Mouse (Mus musculus) erythroblast, adult 5-6 weeks (primary cell): ENCODE results near the gene Clasp1. TPM values are rescaled to one million over a fixed set of nuclear protein-coding genes. Genes with fewer than 3 reads are reported as not detected.

ENCODE experiments used
- ATAC-seq: replicated peaks from 2 replicates; pipeline ENCODE4 v1.8.0; 2016; ENCODE audit warnings: moderate number of reproducible peaks, mild to moderate bottlenecking, moderate TSS enrichment, inconsistent platforms; ENCODE audit not compliant: poor library complexity, low FRiP score, severe bottlenecking
- total RNA-seq, 2 experiments: library from RNA; stranded (forward) in 1 of 2; stranded (reverse) in 1 of 2; fragments of 150-400 nt in 1 of 2; fragments of 200-764, 138-1000 nt in 1 of 2; gene quantifications; 2 replicates each; pipeline versions ENCODE4 v1.2.3 to v1.2.4; 2015 to 2017; ENCODE audit warnings: low replicate concordance in 2 of 2

Clasp1 gene
- total RNA-seq, 2 experiments from 2014 or later: 11.4 to 24.6 TPM

GRCm38 (mm10) chr1:118445441-118445840, 56.6 kb downstream of the Clasp1 start:
- no peak for ATAC-seq

GRCm38 (mm10) chr1:118446006-118446405, 57.1 kb downstream of the Clasp1 start:
- ATAC-seq: no peak

GRCm38 (mm10) chr1:118447131-118447530, 58.3 kb downstream of the Clasp1 start:
- no peak for ATAC-seq

- no peak for ATAC-seq
Measured at GRCm38 (mm10) chr1:118448214-118448613, 59.4 kb downstream of the Clasp1 start.

- ATAC-seq: no peak
Measured at GRCm38 (mm10) chr1:118450891-118451450, 62.1 kb downstream of the Clasp1 start.

GRCm38 (mm10) chr1:118453577-118453976, 64.7 kb downstream of the Clasp1 start:
- no peak for ATAC-seq

- ATAC-seq: no peak
Measured at GRCm38 (mm10) chr1:118454817-118455216, 66.0 kb downstream of the Clasp1 start.

- ATAC-seq: no peak
Measured at GRCm38 (mm10) chr1:118457256-118457882, 68.5 kb downstream of the Clasp1 start.

GRCm38 (mm10) chr1:118457883-118458259, 69.0 kb downstream of the Clasp1 start:
- ATAC-seq: no peak

GRCm38 (mm10) chr1:118458279-118458678, 69.4 kb downstream of the Clasp1 start:
- no peak for ATAC-seq

GRCm38 (mm10) chr1:118458963-118459920, 70.4 kb downstream of the Clasp1 start:
- ATAC-seq: peak; percentile 87

- ATAC-seq: no peak
Measured at GRCm38 (mm10) chr1:118460716-118461115, 71.9 kb downstream of the Clasp1 start.

GRCm38 (mm10) chr1:118466041-118466440, 77.2 kb downstream of the Clasp1 start:
- ATAC-seq: no peak

- ATAC-seq: no peak
Measured at GRCm38 (mm10) chr1:118472386-118472785, 83.5 kb downstream of the Clasp1 start.

GRCm38 (mm10) chr1:118476919-118477318, 88.1 kb downstream of the Clasp1 start:
- peak; percentile 59 for ATAC-seq

- ATAC-seq: peak; percentile 73
Measured at GRCm38 (mm10) chr1:118479246-118479645, 90.4 kb downstream of the Clasp1 start.

- no peak for ATAC-seq
Measured at GRCm38 (mm10) chr1:118480484-118481364, 91.9 kb downstream of the Clasp1 start.

GRCm38 (mm10) chr1:118481365-118481702, 92.5 kb downstream of the Clasp1 start:
- peak; percentile 14; the same call in 1 of the 2 replicates for ATAC-seq

GRCm38 (mm10) chr1:118481703-118482102, 92.8 kb downstream of the Clasp1 start:
- 0 out of 2 replicates have a peak, but pooled peaks have one; percentile 23 for ATAC-seq
